Mouse (Mus musculus) lung, embryonic 16.5 days (tissue): ENCODE results near the gene Relb. TPM values are rescaled to one million over a fixed set of nuclear protein-coding genes. Genes with fewer than 3 reads are reported as not detected.
"Not testable (repeated sequence)": the region's sequence is repeated elsewhere in the genome, so short reads cannot be mapped to it uniquely, and the experiment has no call there.

ENCODE experiments used
- ATAC-seq: fragments of 200-750 bp; cut with Nextera tagmentation; 2 replicates; pipeline ENCODE4 v1.8.0; 2017; ENCODE audit warnings: low read depth, mild to moderate bottlenecking, moderate library complexity
- H3K27ac ChIP-seq: fragments of 300-500 bp; sonication (generic); 2 replicates; pipeline ENCODE4 v1.5.1; 2014; ENCODE audit warnings: mild to moderate bottlenecking, control low read depth, low read length
- H3K27me3 ChIP-seq: fragments of 300-500 bp; sonication (generic); 2 replicates; pipeline ENCODE4 v1.6.1; 2014; ENCODE audit warnings: low read depth, low read length, mixed read lengths; ENCODE audit not compliant: control insufficient read depth, insufficient read depth
- H3K36me3 ChIP-seq: fragments of 300-500 bp; sonication (generic); 2 replicates; pipeline ENCODE4 v1.6.1; 2014; ENCODE audit warnings: low read length; ENCODE audit not compliant: control insufficient read depth, insufficient read depth
- H3K4me1 ChIP-seq: fragments of 300-500 bp; sonication (generic); replicated peaks from 2 replicates; pipeline ENCODE4 v1.6.1; 2014; ENCODE audit warnings: low read length, mixed read lengths; ENCODE audit not compliant: control insufficient read depth, insufficient read depth
- H3K4me2 ChIP-seq: fragments of 300-500 bp; sonication (generic); 2 replicates; pipeline ENCODE4 v1.6.1; 2014; ENCODE audit warnings: low read depth, low read length, control low read depth
- H3K4me3 ChIP-seq: fragments of 300-500 bp; sonication (generic); 2 replicates; pipeline ENCODE4 v1.5.1; 2014; ENCODE audit warnings: mild to moderate bottlenecking, low read length, control low read depth
- H3K9ac ChIP-seq: fragments of 300-500 bp; sonication (generic); 2 replicates; pipeline ENCODE4 v1.6.1; 2014; ENCODE audit warnings: low read length, control low read depth
- H3K9me3 ChIP-seq: fragments of 300-500 bp; sonication (generic); 2 replicates; pipeline ENCODE4 v1.6.1; 2016; ENCODE audit warnings: low read length; ENCODE audit not compliant: control insufficient read depth
- WGBS: fragments of 180-500 bp; shearing (Covaris S2); extraction: QIAGEN DNeasy Blood & Tissue Kit; methylation state at CpG from one replicate; pipeline ENCODE4 v1.1.7; 2014; 5-methylcytosine and 5-hydroxymethylcytosine counted together
- polyA plus RNA-seq: library from polyadenylated mRNA; unstranded; fragments of >200 nt; fragmentation: Nextera tagmentation; extraction: Ambion mirVana; gene quantifications from 2 replicates; pipeline ENCODE4 v1.2.1, GENCODE M21; 2015

The Relb gene
- polyA plus RNA-seq, 1 experiment from 2014 or later = 8.9 TPM

GRCm38 (mm10) chr7:19622241-19622640 lies 7.0 kb downstream of the Relb start:
- no peak overlapping the region for H3K4me3 ChIP-seq
- H3K27ac ChIP-seq = no peak overlapping the region
- H3K36me3 ChIP-seq = no peaks in the 10 kb centered on the region
- H3K9ac ChIP-seq = no peak overlapping the region
- WGBS = 21% methylated on average over 6 of the region's 6 CpGs
- H3K4me1 ChIP-seq = no peaks in the 10 kb centered on the region
- ATAC-seq = no peak
- no peak overlapping the region for H3K4me2 ChIP-seq
- no peaks in the 10 kb centered on the region; the same call in 1 of the 2 replicates for H3K27me3 ChIP-seq
- H3K9me3 ChIP-seq = no peaks in the 10 kb centered on the region

DNA sequence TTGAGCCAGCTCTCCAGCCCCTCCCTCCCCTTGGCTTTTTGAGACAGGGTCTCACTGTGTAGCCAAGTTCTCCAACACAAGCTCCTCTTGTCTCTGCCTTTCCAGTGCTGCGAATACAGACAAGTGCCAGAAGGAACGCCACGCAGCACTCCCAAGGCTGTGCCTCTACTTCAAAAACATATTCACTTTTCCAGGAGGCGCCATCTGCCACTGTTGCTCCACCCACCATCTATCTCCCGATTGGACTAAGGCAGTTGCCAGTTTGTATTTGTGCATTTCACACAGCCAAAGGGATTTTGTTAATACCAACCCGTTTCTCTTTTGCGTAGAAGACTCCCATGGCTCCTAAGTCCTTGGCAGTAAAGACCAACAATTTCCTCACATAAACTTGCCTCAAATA lies 8.4 kb downstream of the Relb start:
- no peaks in the 10 kb centered on the region for H3K4me1 ChIP-seq

DNA sequence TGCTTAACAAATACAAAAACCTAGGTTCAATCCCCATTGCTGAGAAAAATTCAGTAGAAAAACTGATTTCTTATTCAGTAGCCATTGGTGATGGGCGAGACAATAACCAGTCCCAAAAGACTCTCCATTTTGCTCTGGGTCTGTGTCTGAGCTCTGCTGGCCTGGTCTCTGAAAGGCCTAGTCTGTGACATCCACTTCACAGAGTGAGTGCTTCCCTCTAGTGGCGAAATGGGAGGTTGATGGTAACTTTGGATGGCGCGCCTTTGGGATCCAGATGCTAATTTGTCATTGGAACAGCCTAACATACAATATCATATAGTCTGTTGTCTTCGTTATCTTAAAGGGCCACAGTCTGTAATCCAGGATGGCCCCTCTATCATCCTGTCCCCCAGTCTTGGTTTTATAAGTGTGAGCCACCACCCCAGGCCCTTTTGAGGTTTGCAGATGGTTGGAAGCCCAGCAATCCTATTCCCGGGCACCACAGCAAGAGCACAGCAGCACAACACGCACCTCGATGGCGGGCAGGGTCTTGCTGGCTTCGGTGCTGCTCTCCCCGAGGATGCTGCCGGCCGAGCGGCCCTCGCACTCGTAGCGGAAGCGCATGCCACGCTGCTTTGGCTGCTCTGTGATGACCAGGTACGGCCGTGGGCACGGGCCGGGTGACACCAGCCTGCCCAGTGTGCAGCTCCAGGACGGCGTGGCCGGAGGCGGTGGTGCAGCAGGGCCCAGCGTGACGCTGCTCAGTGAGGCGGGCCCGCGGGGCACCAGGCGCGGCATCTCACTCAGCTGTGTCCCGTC lies 10.0 kb downstream of the Relb start:
- Histone ChIP-seq H3K4me2 (peak overlapping the region; percentile 51), H3K4me3 (peak overlapping the region; percentile 39), H3K9ac (peak overlapping the region; percentile 63), H3K27ac (no peak overlapping the region), H3K9me3 (no peaks in the 10 kb centered on the region), H3K4me1 (no peaks in the 10 kb centered on the region), H3K27me3 (no peaks in the 10 kb centered on the region; the same call in 1 of the 2 replicates), H3K36me3 (no peaks in the 10 kb centered on the region)
- WGBS = 7% methylated on average over 31 of the region's 35 CpGs
- peak; percentile 80 for ATAC-seq

More for the DNA sequence above, 8.4 kb downstream of the Relb start:
- Histone ChIP-seq H3K9ac (no peak overlapping the region), H3K27me3 (no peaks in the 10 kb centered on the region; the same call in 1 of the 2 replicates), H3K4me3 (no peak overlapping the region), H3K9me3 (no peaks in the 10 kb centered on the region), H3K27ac (no peak overlapping the region), H3K4me2 (no peak overlapping the region), H3K36me3 (no peaks in the 10 kb centered on the region)
- 85% methylated on average over 7 of the region's 7 CpGs for WGBS
- no peak for ATAC-seq

DNA sequence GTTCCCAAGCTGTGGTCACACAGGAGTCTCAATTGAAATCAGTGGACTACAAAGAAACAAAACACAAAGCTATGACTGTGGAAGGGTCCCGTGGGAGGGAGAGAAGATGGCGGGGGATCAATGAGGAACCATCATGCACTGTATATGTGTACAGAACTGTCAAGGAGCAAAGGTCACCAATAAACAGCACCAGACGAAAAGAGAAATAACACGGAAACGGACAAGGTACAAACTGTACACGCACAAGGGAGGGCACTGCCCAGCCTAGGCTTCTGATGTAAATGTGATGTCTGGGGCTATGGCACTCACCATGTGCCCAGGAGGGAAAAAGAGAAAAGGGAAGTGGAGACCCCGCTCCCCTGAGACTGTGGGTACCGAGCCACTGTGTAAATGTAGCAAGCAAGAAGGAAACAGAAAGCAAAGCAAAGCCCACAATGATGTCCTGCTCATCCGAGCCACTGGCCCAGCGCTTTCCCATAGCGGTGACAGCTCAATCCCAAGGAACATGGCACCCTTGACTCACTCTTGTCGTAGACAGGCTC lies 14.1 kb downstream of the Relb start:
- H3K4me1 ChIP-seq = no peaks in the 10 kb centered on the region
- ATAC-seq = no peak
- no peaks in the 10 kb centered on the region; the same call in 1 of the 2 replicates for H3K27me3 ChIP-seq
- 84% methylated on average over 12 of the region's 12 CpGs for WGBS
- H3K9ac ChIP-seq = no peak overlapping the region
- no peak overlapping the region for H3K4me2 ChIP-seq
- no peak overlapping the region for H3K4me3 ChIP-seq
- no peak overlapping the region for H3K27ac ChIP-seq
- no peaks in the 10 kb centered on the region for H3K9me3 ChIP-seq
- H3K36me3 ChIP-seq = no peaks in the 10 kb centered on the region

DNA sequence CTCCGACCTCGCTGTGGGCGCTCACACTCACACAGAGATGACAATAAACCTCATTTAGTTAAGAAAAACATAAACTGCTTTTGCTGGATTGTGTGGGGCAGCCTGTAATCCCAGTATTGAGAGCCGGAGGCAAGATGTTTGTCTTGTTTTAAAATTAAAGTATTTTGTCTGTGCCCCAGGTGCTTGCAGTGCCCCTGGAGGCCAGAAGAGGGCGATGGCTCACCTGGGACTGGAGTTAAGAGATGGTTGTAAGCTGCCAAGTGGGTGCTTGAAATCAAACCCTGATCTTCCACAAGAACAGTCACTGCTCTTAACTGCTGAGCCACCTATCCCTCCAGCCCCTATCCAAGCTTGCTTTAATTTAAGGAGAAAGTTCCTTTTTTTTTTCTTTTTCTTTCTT lies 18.3 kb downstream of the Relb start:
- Histone ChIP-seq H3K4me1 (no peaks in the 10 kb centered on the region), H3K9ac (no peak overlapping the region), H3K4me3 (no peak overlapping the region), H3K9me3 (no peaks in the 10 kb centered on the region), H3K36me3 (no peaks in the 10 kb centered on the region), H3K4me2 (no peak overlapping the region), H3K27ac (no peak overlapping the region), H3K27me3 (no peaks in the 10 kb centered on the region)
- no peak for ATAC-seq
- WGBS = 76% methylated on average over 5 of the region's 5 CpGs

DNA sequence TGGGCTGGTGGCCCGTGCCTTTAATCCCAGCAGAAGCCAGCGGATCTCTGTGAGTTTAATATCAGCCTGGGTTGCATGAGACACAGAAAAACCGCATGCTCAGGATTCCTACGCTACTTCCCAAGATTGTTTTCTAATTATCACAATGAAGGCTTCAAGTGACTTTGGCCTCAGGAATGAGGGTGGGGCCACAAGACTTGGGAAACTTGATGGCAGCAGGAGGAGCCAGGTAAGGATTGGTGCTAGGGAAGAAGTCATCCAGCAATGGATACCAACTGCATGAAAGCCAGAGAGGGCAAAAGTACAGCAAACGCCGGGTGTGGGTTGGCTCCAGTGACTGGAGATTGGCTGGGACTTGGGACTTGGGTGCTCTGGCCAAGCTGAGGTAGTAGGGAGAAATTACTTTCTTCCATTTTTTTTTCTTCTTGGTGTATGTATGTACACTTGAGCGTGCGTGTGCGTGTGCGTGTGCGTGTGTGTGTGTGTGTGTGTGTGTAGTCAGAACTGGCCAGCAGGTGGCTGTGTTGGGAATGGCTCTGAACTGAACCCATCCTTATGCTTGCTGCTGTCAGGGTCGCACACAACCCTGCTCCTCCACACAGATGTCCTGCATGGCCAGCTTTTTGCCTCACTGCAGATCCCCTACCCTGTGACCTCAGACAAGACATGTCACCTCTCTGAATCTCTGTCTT lies 19.5 kb downstream of the Relb start:
- H3K4me1 ChIP-seq = no peaks in the 10 kb centered on the region
- H3K36me3 ChIP-seq = no peaks in the 10 kb centered on the region
- ATAC-seq = no peak
- H3K27ac ChIP-seq = no peak overlapping the region
- H3K27me3 ChIP-seq = no peaks in the 10 kb centered on the region
- H3K9me3 ChIP-seq = no peaks in the 10 kb centered on the region
- 90% methylated on average over 12 of the region's 12 CpGs for WGBS
- no peak overlapping the region for H3K4me2 ChIP-seq
- no peak overlapping the region for H3K4me3 ChIP-seq
- no peak overlapping the region for H3K9ac ChIP-seq

GRCm38 (mm10) chr7:19607291-19607690 lies 21.9 kb downstream of the Relb start:
- H3K4me1 ChIP-seq = peaks cover 11% of the 10 kb centered on the region
- no peak for ATAC-seq
- no peak overlapping the region for H3K4me3 ChIP-seq
- no peak overlapping the region for H3K4me2 ChIP-seq
- H3K27ac ChIP-seq = no peak overlapping the region
- no peaks in the 10 kb centered on the region for H3K27me3 ChIP-seq
- H3K9ac ChIP-seq = no peak overlapping the region
- H3K9me3 ChIP-seq = no peaks in the 10 kb centered on the region
- 0 out of 2 replicates have a peak, but pooled peaks cover 2% of the 10 kb centered on the region for H3K36me3 ChIP-seq
- WGBS = 70% methylated on average over 5 of the region's 5 CpGs

- not testable (repeated sequence) for H3K27me3 ChIP-seq, ATAC-seq, H3K27ac ChIP-seq, H3K9me3 ChIP-seq
- 59% methylated on average over 10 of the region's 10 CpGs for WGBS
- Histone ChIP-seq H3K36me3 (peaks cover 11% of the 10 kb centered on the region), H3K4me2 (peak overlapping the region; percentile 47), H3K4me1 (peaks cover 11% of the 10 kb centered on the region), H3K9ac (peak overlapping the region; percentile 99; the same call in 1 of the 2 replicates), H3K4me3 (peak overlapping the region; percentile 96)
These were observed 24.5 kb downstream of the Relb start for GRCm38 (mm10) chr7:19604606-19605214.
